Mouse (Mus musculus) heart, postnatal 0 days (tissue): Measurements from ENCODE around the gene Vmn1r220. TPM values are rescaled to one million over a fixed set of nuclear protein-coding genes. Genes with fewer than 3 reads are reported as not detected.
"Not testable (repeated sequence)": the region's sequence is repeated elsewhere in the genome, so short reads cannot be mapped to it uniquely, and the experiment has no call there.

Source experiments
- ATAC-seq: fragments of 200-750 bp; cut with Nextera tagmentation; 2 replicates; pipeline ENCODE4 v1.8.0; 2017; ENCODE audit warnings: low read depth, moderate number of reproducible peaks, moderate library complexity; ENCODE audit not compliant: insufficient read depth
- DNase-seq: peaks from one replicate; pipeline ENCODE4 v3.0.0-alpha.2; 2016; ENCODE audit warnings: low spot score
- H3K27ac ChIP-seq: fragments of 300-500 bp; sonication (generic); 2 replicates; pipeline ENCODE4 v1.5.1; 2014; ENCODE audit warnings: low read depth, mild to moderate bottlenecking
- H3K27me3 ChIP-seq: fragments of 300-500 bp; sonication (generic); 2 replicates; pipeline ENCODE4 v1.6.1; 2014; ENCODE audit warnings: low read length, mixed read lengths; ENCODE audit not compliant: control insufficient read depth, insufficient read depth
- H3K36me3 ChIP-seq: fragments of 300-500 bp; sonication (generic); replicated peaks from 2 replicates; pipeline ENCODE4 v1.6.1; 2014; ENCODE audit warnings: low read length, mixed read lengths; ENCODE audit not compliant: control insufficient read depth, insufficient read depth
- H3K4me1 ChIP-seq: fragments of 300-500 bp; sonication (generic); 2 replicates; pipeline ENCODE4 v1.6.1; 2014; ENCODE audit warnings: antibody characterized with exemption; ENCODE audit not compliant: control insufficient read depth, insufficient read depth
- H3K4me2 ChIP-seq: fragments of 300-500 bp; sonication (generic); 2 replicates; pipeline ENCODE4 v1.6.1; 2014; ENCODE audit warnings: low read depth, mild to moderate bottlenecking, low read length, moderate library complexity
- H3K4me3 ChIP-seq: fragments of 300-500 bp; sonication (generic); 2 replicates; pipeline ENCODE4 v1.5.1; 2014; ENCODE audit warnings: low read depth, low read length
- H3K9ac ChIP-seq: fragments of 300-500 bp; sonication (generic); replicated peaks from 2 replicates; pipeline ENCODE4 v1.6.1; 2014; ENCODE audit warnings: low read depth, low read length, mixed read lengths
- H3K9me3 ChIP-seq: fragments of 300-500 bp; sonication (generic); replicated peaks from 2 replicates; pipeline ENCODE4 v1.6.1; 2016; ENCODE audit warnings: low read length; ENCODE audit not compliant: control insufficient read depth
- CTCF ChIP-seq: IDR thresholded peaks from 2 replicates; pipeline ENCODE4 v1.5.1; 2016; ENCODE audit warnings: antibody characterized with exemption, control low read depth, low read depth
- EP300 ChIP-seq: IDR thresholded peaks from 2 replicates; pipeline ENCODE4 v1.6.1; 2016; ENCODE audit warnings: antibody characterized with exemption, low read depth
- WGBS: fragments of 180-500 bp; shearing (Covaris S2); extraction: QIAGEN DNeasy Blood & Tissue Kit; methylation state at CpG from one replicate; pipeline ENCODE4 v1.1.7; 2014; 5-methylcytosine and 5-hydroxymethylcytosine counted together
- polyA plus RNA-seq: library from polyadenylated mRNA; unstranded; fragments of >200 nt; fragmentation: Nextera tagmentation; extraction: Ambion mirVana; gene quantifications from 2 replicates; pipeline ENCODE4 v1.2.1, GENCODE M21; 2015
- total RNA-seq: library from RNA; depleted of rRNA; stranded (reverse); fragments of >200 nt; gene quantifications from 2 replicates; pipeline ENCODE4 v1.2.3, GENCODE M21; 2014; ENCODE audit warnings: low replicate concordance; rRNA removed

Gene Vmn1r220
- total RNA-seq, result not detected in 2 replicates
- not detected in 2 replicates for polyA plus RNA-seq

DNA sequence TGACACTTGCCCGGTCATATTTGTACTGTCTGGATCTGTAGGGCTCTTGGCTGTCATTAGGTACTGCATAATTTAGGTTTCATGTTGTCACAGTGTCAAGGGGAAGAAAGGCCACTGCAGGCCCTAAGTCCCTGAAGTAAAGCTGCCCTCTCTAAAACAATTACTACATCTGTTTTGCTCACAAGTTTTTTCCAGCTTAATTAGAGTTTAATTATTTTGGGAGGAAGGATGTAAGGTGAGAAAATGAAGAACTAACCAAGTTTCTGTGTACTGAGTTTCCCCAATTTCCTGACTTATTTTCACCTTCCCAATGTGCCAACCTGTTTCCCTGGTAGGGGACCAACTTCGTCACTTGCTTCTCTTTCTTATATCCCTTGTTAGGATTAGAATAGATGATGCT is at the start of gene Vmn1r220:
Vmn1r220 (minus strand) TSS at position 101 of the 400 bp plus-strand sequence.
- Histone ChIP-seq H3K9ac (no peak within 1 kb of the TSS), H3K27me3 (no peaks in the 10 kb centered on the region), H3K4me2 (no peak within 1 kb of the TSS), H3K27ac (no peak within 1 kb of the TSS), H3K36me3 (no peaks in the 10 kb centered on the region), H3K4me1 (no peaks in the 10 kb centered on the region), H3K9me3 (no peaks in the 10 kb centered on the region), H3K4me3 (no peak within 1 kb of the TSS)
- ATAC-seq (no peak), DNase-seq (no peak)
- WGBS, result 78% methylated on average over 2 of the region's 2 CpGs
- TF ChIP-seq EP300 (no peak), CTCF (no peak)

DNA sequence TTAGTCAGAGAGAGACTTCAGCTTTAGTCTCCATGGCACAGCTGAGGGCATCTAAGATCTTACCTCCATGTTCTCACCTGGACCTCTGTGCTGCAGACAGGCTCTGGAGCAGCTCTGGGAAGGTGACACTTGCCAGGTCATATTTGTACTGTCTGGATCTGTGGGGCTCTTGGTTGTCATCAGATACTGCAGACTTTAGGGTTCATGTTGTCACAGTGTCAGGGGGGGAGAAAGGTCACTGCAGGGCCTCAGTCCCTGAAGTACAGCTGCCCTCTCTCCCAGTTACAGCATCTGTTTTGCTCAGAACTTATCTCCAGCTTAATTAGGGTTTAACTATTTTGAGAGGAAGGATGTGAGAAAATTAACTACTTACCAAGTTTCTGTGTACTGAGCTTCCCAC is 48.1 kb upstream of the Vmn1r220 start, which contains the start of gene Vmn1r222:
Vmn1r222 (minus strand) TSS at position 101 of the 400 bp plus-strand sequence.
- H3K4me3 ChIP-seq, H3K9me3 ChIP-seq, H3K36me3 ChIP-seq, H3K4me2 ChIP-seq, ATAC-seq, H3K4me1 ChIP-seq, H3K27me3 ChIP-seq, H3K9ac ChIP-seq, DNase-seq, H3K27ac ChIP-seq: not testable (repeated sequence)

DNA sequence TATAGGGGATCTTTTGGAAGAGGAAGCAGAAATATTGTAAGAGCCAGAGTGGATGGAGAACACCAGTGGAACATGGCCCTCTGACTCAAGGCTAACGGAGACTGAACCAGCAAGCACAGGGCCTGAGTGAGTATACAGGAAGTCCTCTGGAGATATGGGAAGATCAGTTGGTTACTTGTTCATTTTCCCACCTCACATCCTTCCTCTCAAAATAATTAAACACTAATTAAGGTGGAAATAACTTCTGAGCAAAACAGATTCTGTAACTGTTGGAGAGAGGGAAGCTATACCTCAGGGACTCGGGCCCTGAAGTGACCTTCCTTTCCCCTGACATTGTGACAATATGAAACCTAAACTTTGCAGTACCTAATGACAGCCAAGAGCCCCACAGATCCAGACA is 26.1 kb upstream of the Vmn1r220 start, which contains the start of gene Vmn1r221:
Vmn1r221 (plus strand) TSS at position 301 of the 400 bp plus-strand sequence.
- not testable (repeated sequence) for H3K27me3 ChIP-seq, H3K9ac ChIP-seq, H3K4me1 ChIP-seq, H3K27ac ChIP-seq, H3K4me2 ChIP-seq, H3K36me3 ChIP-seq, ATAC-seq, H3K9me3 ChIP-seq, DNase-seq, H3K4me3 ChIP-seq
- WGBS, result 68% methylated on average over 2 of the region's 2 CpGs

DNA sequence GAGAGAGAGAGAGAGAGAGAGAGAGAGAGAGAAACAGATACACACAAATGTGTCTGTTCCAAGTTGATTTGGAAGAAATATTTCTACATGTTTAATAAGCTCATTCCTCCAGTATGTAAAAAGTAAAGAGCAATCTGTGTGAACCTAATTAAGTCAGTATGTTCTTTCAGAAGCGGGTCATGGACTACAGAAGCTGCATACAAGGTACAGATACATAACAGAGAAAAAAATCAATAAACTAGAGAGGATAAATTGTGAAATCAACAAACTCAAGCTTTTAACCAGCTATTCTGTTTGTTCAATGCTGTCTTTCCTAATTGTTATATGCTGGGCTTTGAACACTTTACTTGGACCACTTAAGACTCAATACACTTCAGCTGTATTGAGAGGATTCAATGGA is 16.1 kb upstream of the Vmn1r220 start:
- ATAC-seq, H3K4me1 ChIP-seq, H3K4me2 ChIP-seq, H3K27ac ChIP-seq, H3K4me3 ChIP-seq, H3K9ac ChIP-seq, H3K9me3 ChIP-seq, DNase-seq, H3K36me3 ChIP-seq, H3K27me3 ChIP-seq: not testable (repeated sequence)
- WGBS, result 52% methylated on average over 1 of the region's 1 CpGs

DNA sequence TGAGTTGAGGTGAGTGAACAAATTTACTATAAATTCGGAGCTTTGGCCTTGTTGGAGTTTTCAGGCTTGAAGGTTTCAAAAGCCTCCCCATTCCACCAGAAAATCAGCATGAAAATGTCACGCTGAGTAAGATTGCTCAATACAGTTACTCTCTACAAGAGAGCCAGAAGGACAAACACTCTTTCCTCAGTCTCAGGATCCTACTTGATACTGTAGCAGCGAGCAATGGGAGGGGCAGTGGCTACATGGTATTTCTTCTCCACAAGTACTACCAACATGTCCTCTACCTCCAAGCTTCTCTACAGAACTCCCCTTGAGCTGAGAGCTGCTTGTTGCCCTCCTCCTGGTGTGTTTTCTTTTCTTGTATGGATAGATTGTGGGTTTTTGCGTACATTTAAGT is 21.3 kb downstream of the Vmn1r220 start:
- DNase-seq, H3K4me3 ChIP-seq, H3K27ac ChIP-seq, H3K4me1 ChIP-seq, H3K36me3 ChIP-seq, H3K9ac ChIP-seq, ATAC-seq, H3K4me2 ChIP-seq, H3K27me3 ChIP-seq, H3K9me3 ChIP-seq: not testable (repeated sequence)
- 80% methylated on average over 4 of the region's 4 CpGs for WGBS

DNA sequence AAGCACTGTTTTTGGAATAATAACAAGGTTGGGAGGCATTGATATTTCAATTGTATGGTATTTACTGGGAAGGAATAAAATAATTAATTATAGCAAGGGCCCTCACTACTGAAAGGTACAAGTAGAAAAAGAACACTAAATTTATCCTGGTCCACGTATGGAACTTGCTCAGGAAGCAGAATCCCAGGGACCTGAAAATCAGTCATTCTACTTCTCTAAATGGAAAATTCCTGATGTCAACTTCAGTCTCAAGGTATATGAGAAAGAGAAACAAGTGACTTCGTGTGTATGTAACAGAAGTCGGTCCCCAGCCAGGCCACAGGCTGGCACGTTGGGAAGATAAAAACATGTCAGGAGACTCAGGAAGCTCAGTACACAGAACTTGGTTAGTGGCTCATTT is 28.8 kb downstream of the Vmn1r220 start, which contains the start of gene Vmn1r219:
Vmn1r219 (plus strand) TSS at position 301 of the 400 bp plus-strand sequence.
- 61% methylated on average over 4 of the region's 4 CpGs for WGBS
- H3K36me3 ChIP-seq, result no peaks in the 10 kb centered on the region
- no peak for ATAC-seq

More for the DNA sequence above, 28.8 kb downstream of the Vmn1r220 start, which contains the start of gene Vmn1r219:
- Histone ChIP-seq H3K27ac (no peak within 1 kb of the TSS), H3K9ac (no peak within 1 kb of the TSS), H3K9me3 (no peaks in the 10 kb centered on the region), H3K4me1 (no peaks in the 10 kb centered on the region; the same call in 1 of the 2 replicates), H3K4me2 (no peak within 1 kb of the TSS), H3K4me3 (no peak within 1 kb of the TSS), H3K27me3 (no peaks in the 10 kb centered on the region)
- no peak for TF ChIP-seq EP300
- no peak for TF ChIP-seq CTCF
- DNase-seq, result no peak
